Mouse (Mus musculus) ovary, adult 18-20 months (tissue): ENCODE results near the gene Ccdc149.

Experiments
- DNase-seq: peaks from one replicate; pipeline ENCODE4 v3.0.0; 2022; ENCODE audit warnings: low spot score, mixed read lengths

Gene Ccdc149

GRCm38 (mm10) chr5:52440278-52440677 lies 31.0 kb downstream of the Ccdc149 start:
- DNase-seq = no peak

- DNase-seq = no peak
These were observed 32.4 kb downstream of the Ccdc149 start for GRCm38 (mm10) chr5:52438946-52439345.

- DNase-seq = no peak
These were observed 35.8 kb downstream of the Ccdc149 start for GRCm38 (mm10) chr5:52435533-52435932.

GRCm38 (mm10) chr5:52431276-52431844 lies 40.0 kb downstream of the Ccdc149 start:
- DNase-seq = no peak

- no peak for DNase-seq
These were observed 41.4 kb downstream of the Ccdc149 start for GRCm38 (mm10) chr5:52429731-52430480.

GRCm38 (mm10) chr5:52428613-52429012 lies 42.7 kb downstream of the Ccdc149 start:
- DNase-seq = no peak

GRCm38 (mm10) chr5:52425819-52426218 lies 45.5 kb downstream of the Ccdc149 start:
- no peak for DNase-seq

GRCm38 (mm10) chr5:52423893-52424292 lies 47.4 kb downstream of the Ccdc149 start:
- DNase-seq = no peak

GRCm38 (mm10) chr5:52416485-52416884 lies 54.8 kb downstream of the Ccdc149 start:
- no peak for DNase-seq

GRCm38 (mm10) chr5:52415917-52416316 lies 55.4 kb downstream of the Ccdc149 start:
- DNase-seq = no peak

GRCm38 (mm10) chr5:52415193-52415592 lies 56.1 kb downstream of the Ccdc149 start:
- no peak for DNase-seq

- DNase-seq = no peak
These were observed 59.8 kb downstream of the Ccdc149 start for GRCm38 (mm10) chr5:52411567-52411966.

- no peak for DNase-seq
These were observed 61.1 kb downstream of the Ccdc149 start for GRCm38 (mm10) chr5:52410197-52410596.

GRCm38 (mm10) chr5:52408668-52409315 lies 62.5 kb downstream of the Ccdc149 start:
- no peak for DNase-seq

- no peak for DNase-seq
These were observed 66.9 kb downstream of the Ccdc149 start for GRCm38 (mm10) chr5:52404373-52404772.

- DNase-seq = no peak
These were observed 77.6 kb downstream of the Ccdc149 start for GRCm38 (mm10) chr5:52393756-52394155.

- no peak for DNase-seq
These were observed 79.8 kb downstream of the Ccdc149 start for GRCm38 (mm10) chr5:52391471-52391870.

- DNase-seq = no peak
These were observed 80.9 kb downstream of the Ccdc149 start for GRCm38 (mm10) chr5:52390381-52390780.

- DNase-seq = no peak
These were observed 83.1 kb downstream of the Ccdc149 start for GRCm38 (mm10) chr5:52388092-52388749.

- no peak for DNase-seq
These were observed 85.3 kb downstream of the Ccdc149 start for GRCm38 (mm10) chr5:52386016-52386415.

- DNase-seq = no peak
These were observed 87.6 kb downstream of the Ccdc149 start for GRCm38 (mm10) chr5:52383748-52384147.

- DNase-seq = no peak
These were observed 88.5 kb downstream of the Ccdc149 start for GRCm38 (mm10) chr5:52382837-52383236.

- no peak for DNase-seq
These were observed 95.5 kb downstream of the Ccdc149 start for GRCm38 (mm10) chr5:52375847-52376246.
